Mouse (Mus musculus) kidney, adult 2 months (tissue): Measurements from ENCODE around the gene Peg10.

Experiments used
- CTCF ChIP-seq: fragments of 200-500 bp; conservative IDR thresholded peaks from 2 replicates; pipeline ENCODE4 v1.5.1; 2011; ENCODE audit warnings: low read depth, mild to moderate bottlenecking, control low read depth, low read length, moderate library complexity, mixed read lengths; ENCODE audit not compliant: insufficient read depth, insufficient read length
- POLR2A ChIP-seq: fragments of 200-500 bp; IDR thresholded peaks from one replicate; pipeline ENCODE4 v1.6.1; 2011; ENCODE audit warnings: low read depth, low read length, control low read depth

- no peak for TF ChIP-seq CTCF
- no peak for TF ChIP-seq POLR2A
Measured at GRCm38 (mm10) chr6:4733208-4733607, 13.9 kb upstream of the Peg10 start.
